Mouse (Mus musculus): ENCODE data around the gene Sds. TPM values are rescaled to one million over a fixed set of nuclear protein-coding genes. Genes with fewer than 3 reads are reported as not detected.
A peak's percentile ranks its signal among the peaks of the same experiment; 100 is the strongest.

The Sds gene
- polyA plus RNA-seq, 1 experiment from 2014 or later: not detected

- no peaks in the 10 kb centered on the region for H3K4me1 ChIP-seq
- 98% methylated on average over 2 of the region's 2 CpGs for WGBS
- H3K9ac ChIP-seq (replicated peaks): no peak overlapping the region
- no peaks in the 10 kb centered on the region for H3K9me3 ChIP-seq
- no peak overlapping the region for H3K4me3 ChIP-seq
- H3K4me2 ChIP-seq (replicated peaks): no peak overlapping the region
- H3K36me3 ChIP-seq: no peaks in the 10 kb centered on the region
- ATAC-seq (replicated peaks): no peak
- H3K27me3 ChIP-seq: no peaks in the 10 kb centered on the region
- no peak overlapping the region for H3K27ac ChIP-seq (replicated peaks)
Observed at GRCm38 (mm10) chr5:120473361-120473760, 3.0 kb upstream of the Sds start.

GRCm38 (mm10) chr5:120475861-120476260, 465 bp upstream of the Sds start:
- H3K4me1 ChIP-seq: no peaks in the 10 kb centered on the region
- no peaks in the 10 kb centered on the region for H3K36me3 ChIP-seq

GRCm38 (mm10) chr5:120477993-120478392, 1.7 kb downstream of the Sds start:
- Histone ChIP-seq H3K4me2 (replicated peaks) (no peak overlapping the region), H3K4me1 (no peaks in the 10 kb centered on the region), H3K9ac (replicated peaks) (no peak overlapping the region), H3K27ac (replicated peaks) (no peak overlapping the region), H3K36me3 (no peaks in the 10 kb centered on the region), H3K9me3 (no peaks in the 10 kb centered on the region), H3K27me3 (no peaks in the 10 kb centered on the region), H3K4me3 (no peak overlapping the region)
- WGBS: 91% methylated on average over 5 of the region's 5 CpGs
- no peak for ATAC-seq (replicated peaks)

More at GRCm38 (mm10) chr5:120475861-120476260, 465 bp upstream of the Sds start:
- Histone ChIP-seq H3K4me2 (replicated peaks) (no peak overlapping the region), H3K27me3 (no peaks in the 10 kb centered on the region), H3K4me3 (no peak overlapping the region), H3K27ac (replicated peaks) (no peak overlapping the region), H3K9me3 (no peaks in the 10 kb centered on the region), H3K9ac (replicated peaks) (no peak overlapping the region)
- ATAC-seq (replicated peaks): no peak
- 47% methylated on average over 8 of the region's 8 CpGs for WGBS

GRCm38 (mm10) chr5:120479538-120479937, 3.2 kb downstream of the Sds start:
- ATAC-seq (replicated peaks): no peak
- Histone ChIP-seq H3K9me3 (no peaks in the 10 kb centered on the region), H3K4me2 (replicated peaks) (no peak overlapping the region), H3K27me3 (no peaks in the 10 kb centered on the region), H3K27ac (replicated peaks) (no peak overlapping the region), H3K4me1 (no peaks in the 10 kb centered on the region), H3K4me3 (no peak overlapping the region), H3K9ac (replicated peaks) (no peak overlapping the region), H3K36me3 (no peaks in the 10 kb centered on the region)
- WGBS: 69% methylated on average over 4 of the region's 4 CpGs

GRCm38 (mm10) chr5:120481205-120481604, 4.9 kb downstream of the Sds start:
- peaks cover 1% of the 10 kb centered on the region; the same call in 1 of the 2 replicates for H3K36me3 ChIP-seq
- no peak for ATAC-seq (replicated peaks)
- no peaks in the 10 kb centered on the region for H3K27me3 ChIP-seq
- no peak overlapping the region for H3K9ac ChIP-seq (replicated peaks)
- H3K4me2 ChIP-seq (replicated peaks): no peak overlapping the region
- H3K9me3 ChIP-seq: no peaks in the 10 kb centered on the region
- H3K27ac ChIP-seq (replicated peaks): no peak overlapping the region
- no peak overlapping the region for H3K4me3 ChIP-seq
- whole genome bisulfite sequencing: 79% methylated on average over 9 of the region's 9 CpGs
- no peaks in the 10 kb centered on the region for H3K4me1 ChIP-seq

GRCm38 (mm10) chr5:120483399-120483798, 7.1 kb downstream of the Sds start:
- Histone ChIP-seq H3K27me3 (no peaks in the 10 kb centered on the region), H3K4me2 (replicated peaks) (no peak overlapping the region), H3K9me3 (no peaks in the 10 kb centered on the region), H3K4me3 (no peak overlapping the region), H3K27ac (replicated peaks) (no peak overlapping the region), H3K9ac (replicated peaks) (no peak overlapping the region), H3K4me1 (no peaks in the 10 kb centered on the region), H3K36me3 (peaks cover 13% of the 10 kb centered on the region)
- 84% methylated on average over 19 of the region's 19 CpGs for WGBS
- no peak for ATAC-seq (replicated peaks)

- Histone ChIP-seq H3K4me3 (no peak overlapping the region), H3K4me1 (peaks cover 9% of the 10 kb centered on the region), H3K4me2 (replicated peaks) (no peak overlapping the region), H3K27ac (replicated peaks) (no peak overlapping the region), H3K36me3 (peaks cover 16% of the 10 kb centered on the region), H3K9me3 (no peaks in the 10 kb centered on the region), H3K9ac (replicated peaks) (no peak overlapping the region), H3K27me3 (no peaks in the 10 kb centered on the region)
- WGBS: 91% methylated on average over 8 of the region's 8 CpGs
- no peak for ATAC-seq (replicated peaks)
Observed at GRCm38 (mm10) chr5:120487844-120488243, 11.5 kb downstream of the Sds start.

GRCm38 (mm10) chr5:120490679-120491192, 14.4 kb downstream of the Sds start:
- Histone ChIP-seq H3K27ac (replicated peaks) (peak overlapping the region; percentile 36; the same call in 1 of the 2 replicates), H3K36me3 (peaks cover 24% of the 10 kb centered on the region)
- ATAC-seq (replicated peaks): peak; percentile 70

GRCm38 (mm10) chr5:120492437-120492836, 16.1 kb downstream of the Sds start:
- no peak overlapping the region for H3K4me2 ChIP-seq (replicated peaks)
- H3K4me3 ChIP-seq: no peak overlapping the region
- H3K27ac ChIP-seq (replicated peaks): no peak overlapping the region
- H3K36me3 ChIP-seq: 0 out of 2 replicates have a peak, but pooled peaks cover 10% of the 10 kb centered on the region
- peaks cover 14% of the 10 kb centered on the region for H3K4me1 ChIP-seq
- no peaks in the 10 kb centered on the region for H3K27me3 ChIP-seq
- no peak overlapping the region for H3K9ac ChIP-seq (replicated peaks)
- ATAC-seq (replicated peaks): no peak
- no peaks in the 10 kb centered on the region for H3K9me3 ChIP-seq
- 51% methylated on average over 11 of the region's 11 CpGs for WGBS

More at GRCm38 (mm10) chr5:120490679-120491192, 14.4 kb downstream of the Sds start:
- no peak overlapping the region for H3K9ac ChIP-seq (replicated peaks)
- peaks cover 14% of the 10 kb centered on the region for H3K4me1 ChIP-seq
- no peak overlapping the region for H3K4me2 ChIP-seq (replicated peaks)
- H3K27me3 ChIP-seq: no peaks in the 10 kb centered on the region
- no peaks in the 10 kb centered on the region for H3K9me3 ChIP-seq
- WGBS: 61% methylated on average over 8 of the region's 8 CpGs
- no peak overlapping the region for H3K4me3 ChIP-seq

GRCm38 (mm10) chr5:120493440-120493839, 17.1 kb downstream of the Sds start:
- H3K27me3 ChIP-seq: no peaks in the 10 kb centered on the region
- 80% methylated on average over 6 of the region's 6 CpGs for WGBS
- H3K27ac ChIP-seq (replicated peaks): no peak overlapping the region
- no peak overlapping the region for H3K4me3 ChIP-seq
- 0 out of 2 replicates have a peak, but pooled peaks cover 10% of the 10 kb centered on the region for H3K36me3 ChIP-seq
- H3K9me3 ChIP-seq: no peaks in the 10 kb centered on the region
- peaks cover 14% of the 10 kb centered on the region for H3K4me1 ChIP-seq
- no peak overlapping the region for H3K9ac ChIP-seq (replicated peaks)
- no peak overlapping the region for H3K4me2 ChIP-seq (replicated peaks)
- no peak for ATAC-seq (replicated peaks)

- no peak for ATAC-seq (replicated peaks)
- Histone ChIP-seq H3K9ac (replicated peaks) (no peak overlapping the region), H3K4me1 (peaks cover 14% of the 10 kb centered on the region), H3K4me2 (replicated peaks) (no peak overlapping the region), H3K9me3 (no peaks in the 10 kb centered on the region), H3K4me3 (no peak overlapping the region), H3K36me3 (0 out of 2 replicates have a peak, but pooled peaks cover 10% of the 10 kb centered on the region), H3K27ac (replicated peaks) (no peak overlapping the region), H3K27me3 (no peaks in the 10 kb centered on the region)
- WGBS: 77% methylated on average over 9 of the region's 9 CpGs
Observed at GRCm38 (mm10) chr5:120493873-120494395, 17.6 kb downstream of the Sds start.

- H3K4me3 ChIP-seq: no peak overlapping the region
- H3K9ac ChIP-seq (replicated peaks): no peak overlapping the region
- no peaks in the 10 kb centered on the region for H3K27me3 ChIP-seq
- H3K4me2 ChIP-seq (replicated peaks): no peak overlapping the region
- WGBS: 70% methylated on average over 10 of the region's 10 CpGs
- H3K9me3 ChIP-seq: no peaks in the 10 kb centered on the region
- peaks cover 13% of the 10 kb centered on the region for H3K4me1 ChIP-seq
- ATAC-seq (replicated peaks): no peak
- no peak overlapping the region for H3K27ac ChIP-seq (replicated peaks)
- H3K36me3 ChIP-seq: 0 out of 2 replicates have a peak, but pooled peaks cover 10% of the 10 kb centered on the region
Observed at GRCm38 (mm10) chr5:120495064-120495702, 18.9 kb downstream of the Sds start.
